Mouse (Mus musculus): Measurements from ENCODE around the gene Stard13.

Stard13 gene

GRCm38 (mm10) chr5:151137311-151137710 lies 96.3 kb downstream of the Stard13 start:
- no peak for DNase-seq

- DNase-seq, result no peak
Measured at GRCm38 (mm10) chr5:151135965-151136364, 97.7 kb downstream of the Stard13 start.

- DNase-seq, result peak; percentile 39
Measured at GRCm38 (mm10) chr5:151135078-151135826, 98.4 kb downstream of the Stard13 start.

GRCm38 (mm10) chr5:151134202-151134601 lies 99.4 kb downstream of the Stard13 start:
- no peak for DNase-seq

- DNase-seq, result no peak
Measured at GRCm38 (mm10) chr5:151133744-151134143, 99.9 kb downstream of the Stard13 start.

GRCm38 (mm10) chr5:151129762-151130161 lies 103.9 kb downstream of the Stard13 start:
- DNase-seq, result no peak

- DNase-seq, result no peak
Measured at GRCm38 (mm10) chr5:151127298-151127717, 106.3 kb downstream of the Stard13 start.

- DNase-seq, result no peak
Measured at GRCm38 (mm10) chr5:151126608-151127005, 107.0 kb downstream of the Stard13 start.

- no peak for DNase-seq
Measured at GRCm38 (mm10) chr5:151125985-151126607, 107.5 kb downstream of the Stard13 start.

- no peak for DNase-seq
Measured at GRCm38 (mm10) chr5:151117846-151118245, 115.8 kb downstream of the Stard13 start.

- no peak for DNase-seq
Measured at GRCm38 (mm10) chr5:151116192-151116887, 117.3 kb downstream of the Stard13 start.

- DNase-seq, result no peak
Measured at GRCm38 (mm10) chr5:151112743-151113142, 120.9 kb downstream of the Stard13 start.

- DNase-seq, result no peak
Measured at GRCm38 (mm10) chr5:151111080-151111871, 122.4 kb downstream of the Stard13 start.

- no peak for DNase-seq
Measured at GRCm38 (mm10) chr5:151110461-151110908, 123.2 kb downstream of the Stard13 start.

GRCm38 (mm10) chr5:151109822-151110221 lies 123.8 kb downstream of the Stard13 start:
- DNase-seq, result no peak

GRCm38 (mm10) chr5:151108955-151109354 lies 124.7 kb downstream of the Stard13 start:
- DNase-seq, result no peak

- no peak for DNase-seq
Measured at GRCm38 (mm10) chr5:151108291-151108897, 125.2 kb downstream of the Stard13 start.

- DNase-seq, result no peak
Measured at GRCm38 (mm10) chr5:151106841-151107240, 126.8 kb downstream of the Stard13 start.

- no peak for DNase-seq
Measured at GRCm38 (mm10) chr5:151105054-151105971, 128.3 kb downstream of the Stard13 start.

- DNase-seq, result peak; percentile 57
Measured at GRCm38 (mm10) chr5:151104354-151105053, 129.1 kb downstream of the Stard13 start.

GRCm38 (mm10) chr5:151103284-151103683 lies 130.4 kb downstream of the Stard13 start:
- no peak for DNase-seq
